Mouse (Mus musculus): ENCODE measurements at regions not wholly inside any gene's neighbourhood (a gene's known extent, or its start where the extent isn't known, plus 50 kb on each side); places are given as distances from the start of the nearest gene placed in this dataset.

GRCm38 (mm10) chr5:49675885-49676284 is 151.2 kb upstream of the Kcnip4 start:
- ATAC-seq (ENCODE audit: low FRiP score, low TSS enrichment): no peak
- no peak for DNase-seq (ENCODE audit: low spot score)
- no peak for TF ChIP-seq EP300 (optimal IDR thresholded peaks at IDR 0.05)
- TF ChIP-seq CTCF (IDR thresholded peaks at IDR 0.05; ENCODE audit: low read depth): no peak
- Histone ChIP-seq H3K27ac (replicated peaks) (no peak overlapping the region), H3K4me3 (ENCODE audit: low read depth, low read length) (no peak overlapping the region), H3K27me3 (ENCODE audit: control insufficient read depth, insufficient read depth, low read length) (no peaks in the 10 kb centered on the region), H3K9ac (ENCODE audit: low read length) (no peak overlapping the region), H3K36me3 (ENCODE audit: control insufficient read depth, insufficient read depth, low read length) (no peaks in the 10 kb centered on the region), H3K4me2 (replicated peaks; ENCODE audit: low read depth) (no peak overlapping the region), H3K9me3 (ENCODE audit: control insufficient read depth, low read length) (no peaks in the 10 kb centered on the region), H3K4me1 (replicated peaks; ENCODE audit: control insufficient read depth, insufficient read depth) (no peaks in the 10 kb centered on the region)
- WGBS: 60% methylated on average over 2 of the region's 2 CpGs

GRCm38 (mm10) chr5:49665196-49665595 is 140.5 kb upstream of the Kcnip4 start:
- no peaks in the 10 kb centered on the region for H3K4me1 ChIP-seq (replicated peaks; ENCODE audit: control insufficient read depth, insufficient read depth)
- H3K4me3 ChIP-seq (ENCODE audit: low read depth, low read length): no peak overlapping the region
- H3K27me3 ChIP-seq (ENCODE audit: control insufficient read depth, insufficient read depth, low read length): no peaks in the 10 kb centered on the region
- DNase-seq (ENCODE audit: low spot score) (no peak), ATAC-seq (ENCODE audit: low FRiP score, low TSS enrichment) (no peak)
- H3K36me3 ChIP-seq (ENCODE audit: control insufficient read depth, insufficient read depth, low read length): no peaks in the 10 kb centered on the region
- H3K27ac ChIP-seq (replicated peaks): no peak overlapping the region
- no peak overlapping the region for H3K4me2 ChIP-seq (replicated peaks; ENCODE audit: low read depth)
- TF ChIP-seq CTCF (IDR thresholded peaks at IDR 0.05; ENCODE audit: low read depth) (no peak), EP300 (optimal IDR thresholded peaks at IDR 0.05) (no peak)
- no peaks in the 10 kb centered on the region for H3K9me3 ChIP-seq (ENCODE audit: control insufficient read depth, low read length)
- H3K9ac ChIP-seq (ENCODE audit: low read length): no peak overlapping the region

GRCm38 (mm10) chr5:49663928-49664327 is 139.2 kb upstream of the Kcnip4 start:
- TF ChIP-seq CTCF (IDR thresholded peaks at IDR 0.05; ENCODE audit: low read depth) (no peak), EP300 (optimal IDR thresholded peaks at IDR 0.05) (no peak)
- Histone ChIP-seq H3K4me1 (replicated peaks; ENCODE audit: control insufficient read depth, insufficient read depth) (no peaks in the 10 kb centered on the region), H3K36me3 (ENCODE audit: control insufficient read depth, insufficient read depth, low read length) (no peaks in the 10 kb centered on the region), H3K9me3 (ENCODE audit: control insufficient read depth, low read length) (no peaks in the 10 kb centered on the region), H3K4me2 (replicated peaks; ENCODE audit: low read depth) (no peak overlapping the region), H3K4me3 (ENCODE audit: low read depth, low read length) (no peak overlapping the region), H3K9ac (ENCODE audit: low read length) (no peak overlapping the region), H3K27me3 (ENCODE audit: control insufficient read depth, insufficient read depth, low read length) (no peaks in the 10 kb centered on the region), H3K27ac (replicated peaks) (no peak overlapping the region)
- DNase-seq (ENCODE audit: low spot score) (no peak), ATAC-seq (ENCODE audit: low FRiP score, low TSS enrichment) (no peak)
- 87% methylated on average over 1 of the region's 1 CpGs for WGBS

- WGBS: 51% methylated on average over 3 of the region's 3 CpGs
Observed at GRCm38 (mm10) chr5:49662096-49662495, 137.4 kb upstream of the Kcnip4 start.

GRCm38 (mm10) chr5:49660598-49660997 is 135.9 kb upstream of the Kcnip4 start:
- Histone ChIP-seq H3K27me3 (ENCODE audit: control insufficient read depth, insufficient read depth, low read length) (no peaks in the 10 kb centered on the region), H3K27ac (replicated peaks) (no peak overlapping the region), H3K9ac (ENCODE audit: low read length) (no peak overlapping the region), H3K4me2 (replicated peaks; ENCODE audit: low read depth) (no peak overlapping the region), H3K4me3 (ENCODE audit: low read depth, low read length) (no peak overlapping the region), H3K9me3 (ENCODE audit: control insufficient read depth, low read length) (no peaks in the 10 kb centered on the region), H3K36me3 (ENCODE audit: control insufficient read depth, insufficient read depth, low read length) (no peaks in the 10 kb centered on the region), H3K4me1 (replicated peaks; ENCODE audit: control insufficient read depth, insufficient read depth) (no peaks in the 10 kb centered on the region)
- TF ChIP-seq EP300 (optimal IDR thresholded peaks at IDR 0.05) (no peak), CTCF (IDR thresholded peaks at IDR 0.05; ENCODE audit: low read depth) (no peak)
- DNase-seq (ENCODE audit: low spot score) (no peak), ATAC-seq (ENCODE audit: low FRiP score, low TSS enrichment) (no peak)

More at GRCm38 (mm10) chr5:49662096-49662495, 137.4 kb upstream of the Kcnip4 start:
- Histone ChIP-seq H3K9ac (ENCODE audit: low read length) (no peak overlapping the region), H3K4me2 (replicated peaks; ENCODE audit: low read depth) (no peak overlapping the region), H3K27me3 (ENCODE audit: control insufficient read depth, insufficient read depth, low read length) (no peaks in the 10 kb centered on the region), H3K4me3 (ENCODE audit: low read depth, low read length) (no peak overlapping the region), H3K27ac (replicated peaks) (no peak overlapping the region), H3K9me3 (ENCODE audit: control insufficient read depth, low read length) (no peaks in the 10 kb centered on the region), H3K4me1 (replicated peaks; ENCODE audit: control insufficient read depth, insufficient read depth) (no peaks in the 10 kb centered on the region), H3K36me3 (ENCODE audit: control insufficient read depth, insufficient read depth, low read length) (no peaks in the 10 kb centered on the region)
- ATAC-seq (ENCODE audit: low FRiP score, low TSS enrichment): no peak
- TF ChIP-seq CTCF (IDR thresholded peaks at IDR 0.05; ENCODE audit: low read depth): no peak
- TF ChIP-seq EP300 (optimal IDR thresholded peaks at IDR 0.05): no peak
- no peak for DNase-seq (ENCODE audit: low spot score)

GRCm38 (mm10) chr5:49650953-49651352 is 126.2 kb upstream of the Kcnip4 start:
- Histone ChIP-seq H3K9ac (ENCODE audit: low read length) (no peak overlapping the region), H3K27me3 (ENCODE audit: control insufficient read depth, insufficient read depth, low read length) (no peaks in the 10 kb centered on the region), H3K4me2 (replicated peaks; ENCODE audit: low read depth) (no peak overlapping the region), H3K4me3 (ENCODE audit: low read depth, low read length) (no peak overlapping the region), H3K27ac (replicated peaks) (no peak overlapping the region), H3K4me1 (replicated peaks; ENCODE audit: control insufficient read depth, insufficient read depth) (no peaks in the 10 kb centered on the region), H3K36me3 (ENCODE audit: control insufficient read depth, insufficient read depth, low read length) (no peaks in the 10 kb centered on the region), H3K9me3 (ENCODE audit: control insufficient read depth, low read length) (no peaks in the 10 kb centered on the region)
- TF ChIP-seq EP300 (optimal IDR thresholded peaks at IDR 0.05) (no peak), CTCF (IDR thresholded peaks at IDR 0.05; ENCODE audit: low read depth) (no peak)
- DNase-seq (ENCODE audit: low spot score) (no peak), ATAC-seq (ENCODE audit: low FRiP score, low TSS enrichment) (no peak)
- WGBS: 94% methylated on average over 5 of the region's 5 CpGs
